Mouse (Mus musculus): ENCODE measurements around the gene Sfn. TPM values are rescaled to one million over a fixed set of nuclear protein-coding genes. Genes with fewer than 3 reads are reported as not detected.

The Sfn gene
- polyA plus RNA-seq, 1 experiment from 2014 or later = 23.7 TPM

DNA sequence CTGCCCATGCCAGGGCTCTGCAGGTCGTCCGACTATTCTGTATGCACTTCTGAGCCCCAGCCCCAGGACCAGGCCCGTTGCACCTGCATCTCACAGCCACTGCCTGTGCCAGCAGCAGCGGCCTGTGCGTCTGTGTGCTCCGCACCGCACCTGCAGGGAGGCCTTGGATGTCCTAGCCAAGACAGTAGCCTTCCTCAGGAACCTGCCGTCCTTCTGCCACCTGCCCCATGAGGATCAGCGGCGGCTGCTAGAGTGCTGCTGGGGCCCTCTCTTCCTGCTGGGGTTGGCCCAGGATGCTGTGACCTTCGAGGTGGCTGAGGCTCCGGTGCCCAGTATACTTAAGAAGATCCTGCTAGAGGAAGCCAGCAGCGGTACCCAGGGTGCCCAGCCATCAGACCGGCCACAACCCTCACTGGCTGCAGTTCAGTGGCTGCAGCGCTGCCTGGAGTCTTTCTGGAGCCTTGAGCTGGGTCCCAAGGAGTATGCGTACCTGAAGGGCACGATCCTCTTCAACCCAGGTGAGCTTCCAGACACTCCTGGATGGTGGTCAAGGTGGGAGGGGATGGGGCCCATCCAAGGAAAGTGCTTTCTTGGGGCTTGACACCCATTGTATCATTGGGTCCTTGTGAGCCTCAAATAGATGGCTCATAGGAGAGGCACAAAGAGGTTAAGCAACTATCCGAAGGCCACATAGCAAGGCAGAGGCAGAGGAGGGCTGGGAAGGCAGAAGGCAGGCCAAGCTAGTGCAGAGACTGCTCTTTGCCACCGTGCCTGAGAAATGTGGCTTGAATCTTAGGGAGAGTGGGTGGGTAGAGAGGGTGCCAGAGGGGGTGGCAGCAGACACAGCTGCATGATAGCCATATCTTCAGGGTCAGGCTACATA, 48.3 kb downstream of the Sfn start:
- no peak overlapping the region for H3K4me3 ChIP-seq (ENCODE audit: low read depth, low read length)
- H3K4me2 ChIP-seq (replicated peaks; ENCODE audit: low read depth, low read length) = no peak overlapping the region
- 58% methylated on average over 19 of the region's 19 CpGs for whole genome bisulfite sequencing
- no peaks in the 10 kb centered on the region for H3K4me1 ChIP-seq (ENCODE audit: insufficient read depth, low read depth, low read length)
- ATAC-seq (no peak), DNase-seq (ENCODE audit: low spot score) (no peak)
- H3K9ac ChIP-seq (replicated peaks; ENCODE audit: low read depth) = no peak overlapping the region
- H3K27ac ChIP-seq (ENCODE audit: low read length) = no peak overlapping the region
- TF ChIP-seq CTCF (IDR thresholded peaks at IDR 0.05) (no peak), EP300 (IDR thresholded peaks at IDR 0.05) (no peak)
- H3K36me3 ChIP-seq (ENCODE audit: insufficient read depth, low read length) = no peaks in the 10 kb centered on the region
- no peaks in the 10 kb centered on the region for H3K27me3 ChIP-seq (replicated peaks; ENCODE audit: insufficient read depth, low read length)
- no peaks in the 10 kb centered on the region for H3K9me3 ChIP-seq (ENCODE audit: low read length)

DNA sequence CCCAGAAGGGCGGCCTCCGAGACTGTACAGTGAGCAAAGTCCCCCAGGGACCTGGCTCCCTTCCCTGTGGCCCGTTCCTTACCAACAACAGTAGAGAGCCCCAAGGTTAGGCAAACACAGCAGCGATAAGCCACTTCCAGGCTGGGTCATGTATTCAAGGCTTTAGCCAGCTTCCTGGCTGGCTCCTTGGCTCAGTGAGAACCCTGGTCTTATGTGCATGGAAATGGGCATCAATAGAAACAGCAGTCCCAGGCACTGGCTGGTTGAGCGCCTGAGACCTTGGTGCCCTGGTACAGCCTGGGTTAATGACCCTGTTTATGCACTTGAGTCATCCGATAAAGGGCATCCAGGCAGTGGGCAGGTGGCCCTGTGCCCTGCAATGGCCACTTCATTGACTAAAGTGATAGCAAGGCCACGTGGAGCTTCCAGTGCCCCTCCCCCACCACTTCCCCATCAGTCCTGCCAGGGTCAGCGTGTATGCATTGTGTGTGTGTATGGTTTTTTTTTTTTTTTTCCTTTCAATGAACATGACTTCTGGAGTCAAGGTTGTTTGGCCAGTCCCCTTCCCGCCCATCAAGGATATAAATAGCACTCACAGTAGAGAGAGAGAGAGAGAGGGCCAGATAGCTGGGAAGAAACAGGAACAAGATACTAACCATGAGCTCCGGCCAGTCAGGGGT, 49.1 kb downstream of the Sfn start, which contains the start of gene Nr0b2:
Gene Nr0b2 (plus strand): TSS at position 609 of the 680 bp plus-strand sequence.
- no peak within 1 kb of the TSS for H3K4me3 ChIP-seq (ENCODE audit: low read depth, low read length)
- H3K27me3 ChIP-seq (replicated peaks; ENCODE audit: insufficient read depth, low read length) = no peaks in the 10 kb centered on the region
- H3K9me3 ChIP-seq (ENCODE audit: low read length) = no peaks in the 10 kb centered on the region
- TF ChIP-seq EP300 (IDR thresholded peaks at IDR 0.05) (no peak), CTCF (IDR thresholded peaks at IDR 0.05) (no peak)
- no peaks in the 10 kb centered on the region for H3K4me1 ChIP-seq (ENCODE audit: insufficient read depth, low read depth, low read length)
- H3K27ac ChIP-seq (ENCODE audit: low read length) = no peak within 1 kb of the TSS
- DNase-seq (ENCODE audit: low spot score) = no peak
- WGBS = 46% methylated on average over 10 of the region's 10 CpGs
- H3K4me2 ChIP-seq (replicated peaks; ENCODE audit: low read depth, low read length) = no peak within 1 kb of the TSS
- ATAC-seq = no peak
- no peak within 1 kb of the TSS for H3K9ac ChIP-seq (replicated peaks; ENCODE audit: low read depth)
- no peaks in the 10 kb centered on the region for H3K36me3 ChIP-seq (ENCODE audit: insufficient read depth, low read length)

- Histone ChIP-seq H3K36me3 (ENCODE audit: insufficient read depth, low read length) (no peaks in the 10 kb centered on the region), H3K9ac (replicated peaks; ENCODE audit: low read depth) (no peak overlapping the region), H3K4me3 (ENCODE audit: low read depth, low read length) (no peak overlapping the region), H3K4me1 (ENCODE audit: insufficient read depth, low read depth, low read length) (no peaks in the 10 kb centered on the region), H3K27ac (ENCODE audit: low read length) (no peak overlapping the region), H3K27me3 (replicated peaks; ENCODE audit: insufficient read depth, low read length) (no peaks in the 10 kb centered on the region), H3K9me3 (ENCODE audit: low read length) (no peaks in the 10 kb centered on the region), H3K4me2 (replicated peaks; ENCODE audit: low read depth, low read length) (no peak overlapping the region)
- no peak for ATAC-seq
- TF ChIP-seq EP300 (IDR thresholded peaks at IDR 0.05) (no peak), CTCF (IDR thresholded peaks at IDR 0.05) (no peak)
- DNase-seq (ENCODE audit: low spot score) = no peak
- 68% methylated on average over 1 of the region's 1 CpGs for WGBS
Measured at GRCm38 (mm10) chr4:133552029-133552428, 49.9 kb downstream of the Sfn start.

Small RNA genes within 50 kb of the gene (microRNA-seq; reads per million reads assigned to microRNA genes)
- gene Gm23158 = not detected

Other genes starting within 250 kb of the Sfn start
- gene Wdtc1, start 248.7 kb downstream of the Sfn start, polyA plus RNA-seq (2015; fragmentation: Nextera tagmentation; extraction: Ambion mirVana) = 9.2 and 9.9 TPM in 2 replicates
- gene Slc9a1, start 232.5 kb downstream of the Sfn start, polyA plus RNA-seq (2015; fragmentation: Nextera tagmentation; extraction: Ambion mirVana) = 5.4 and 6.0 TPM in 2 replicates
- gene Tent5b, start 122.0 kb downstream of the Sfn start, polyA plus RNA-seq (2015; fragmentation: Nextera tagmentation; extraction: Ambion mirVana) = 11.0 and 19.1 TPM in 2 replicates
- 1.1 and 1.4 TPM in 2 replicates for gene Trnp1, start 103.6 kb downstream of the Sfn start, polyA plus RNA-seq (2015; fragmentation: Nextera tagmentation; extraction: Ambion mirVana)
- 24.8 TPM in 2 replicates for gene Kdf1, start 83.2 kb downstream of the Sfn start, polyA plus RNA-seq (2015; fragmentation: Nextera tagmentation; extraction: Ambion mirVana)
- gene Nudc, start 56.2 kb downstream of the Sfn start, polyA plus RNA-seq (2015; fragmentation: Nextera tagmentation; extraction: Ambion mirVana) = 130 and 154 TPM in 2 replicates
- gene Nr0b2, start 48.8 kb downstream of the Sfn start, polyA plus RNA-seq (2015; fragmentation: Nextera tagmentation; extraction: Ambion mirVana) = 0.37 and 0.39 TPM in 2 replicates
- 6.7 and 7.1 TPM in 2 replicates for gene Gpatch3, start 27.4 kb downstream of the Sfn start, polyA plus RNA-seq (2015; fragmentation: Nextera tagmentation; extraction: Ambion mirVana)
- gene Gpn2, start 17.8 kb downstream of the Sfn start, polyA plus RNA-seq (2015; fragmentation: Nextera tagmentation; extraction: Ambion mirVana) = 15.8 and 17.6 TPM in 2 replicates
- 5.8 and 9.4 TPM in 2 replicates for gene Zdhhc18, start 48.0 kb upstream of the Sfn start, polyA plus RNA-seq (2015; fragmentation: Nextera tagmentation; extraction: Ambion mirVana)
- 17.3 and 17.8 TPM in 2 replicates for gene Pigv, start 70.5 kb upstream of the Sfn start, polyA plus RNA-seq (2015; fragmentation: Nextera tagmentation; extraction: Ambion mirVana)
- gene Arid1a, start 154.6 kb upstream of the Sfn start, polyA plus RNA-seq (2015; fragmentation: Nextera tagmentation; extraction: Ambion mirVana) = 13.7 and 18.6 TPM in 2 replicates

Measured in lung, postnatal 0 days (tissue).